Mouse (Mus musculus) left cerebral cortex, adult 18-20 months (tissue): ENCODE measurements around the gene Prmt1. TPM values are rescaled to one million over a fixed set of nuclear protein-coding genes. Genes with fewer than 3 reads are reported as not detected.

Source experiments
- DNase-seq, 2 experiments: peaks; one replicate each; pipeline ENCODE4 v3.0.0; 2021 to 2022; ENCODE audit warnings: low spot score in 2 of 2, mixed read lengths in 1 of 2
- total RNA-seq, 2 experiments: library from RNA; stranded (reverse); gene quantifications; 2 replicates each; pipeline ENCODE4 v1.2.3; 2021

Prmt1 gene
- total RNA-seq, 2 experiments from 2014 or later, result 174 to 178 TPM

- DNase-seq, result no peak
Measured at GRCm38 (mm10) chr7:44983944-44984832, 2.2 kb downstream of the Prmt1 start.

DNA sequence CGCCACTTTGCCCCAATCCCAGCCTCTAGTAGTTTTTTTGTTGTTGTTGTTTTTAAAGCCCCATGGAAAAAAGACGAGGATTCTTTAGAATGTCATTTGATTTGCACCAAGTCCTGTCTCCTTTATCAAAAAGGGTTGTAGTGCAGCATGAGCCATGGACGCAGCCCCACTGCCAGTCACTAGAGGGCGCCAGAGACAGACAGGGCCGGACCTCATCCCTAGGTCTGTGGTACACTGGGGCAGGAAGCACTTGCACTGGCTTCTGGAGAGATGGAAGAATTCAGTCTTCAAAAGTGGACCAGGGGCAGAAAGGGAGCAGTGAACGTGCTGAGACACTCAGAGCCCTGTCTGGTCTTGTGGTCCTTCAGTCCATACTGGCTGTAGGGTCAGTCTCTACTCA, 3.3 kb downstream of the Prmt1 start:
- DNase-seq, result peak; percentile 78 to 90

DNA sequence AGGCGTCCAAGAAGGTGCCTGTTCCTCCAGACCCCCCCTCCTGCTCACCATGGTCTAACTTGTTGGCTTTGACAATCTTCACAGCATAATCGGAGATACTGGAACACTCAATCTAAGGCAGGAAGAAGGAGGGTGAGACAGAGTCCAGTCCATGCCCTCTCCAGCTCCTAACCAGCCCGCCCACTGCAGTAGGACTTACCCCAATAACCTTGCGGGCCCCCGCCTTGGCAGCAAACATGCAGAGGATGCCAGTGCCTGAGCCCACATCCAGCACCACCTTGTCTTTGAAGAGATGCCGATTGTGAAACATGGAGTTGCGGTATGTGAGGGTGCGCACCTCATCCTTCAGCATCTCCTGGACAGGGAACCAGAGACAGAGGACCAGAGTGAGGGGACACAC, 4.8 kb downstream of the Prmt1 start:
- no peak for DNase-seq

DNA sequence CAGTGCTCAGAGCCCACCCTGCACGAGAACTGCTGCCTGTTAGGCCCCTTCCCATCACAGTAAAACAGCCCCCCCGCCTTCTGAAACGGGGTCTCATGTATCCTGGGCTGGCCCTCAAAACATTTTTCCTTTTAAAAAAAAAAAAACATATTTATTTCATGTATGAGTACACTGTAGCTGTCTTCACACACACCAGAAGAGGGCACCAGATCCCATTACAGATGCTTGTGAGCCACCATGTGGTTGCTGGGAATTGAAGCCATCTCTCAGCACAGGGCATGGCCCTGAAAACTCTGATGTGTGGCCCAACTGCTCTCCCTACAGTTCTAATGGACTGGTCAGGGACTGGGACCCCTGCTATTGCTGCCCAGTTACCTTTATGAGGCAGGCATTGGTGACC, 8.1 kb downstream of the Prmt1 start:
- DNase-seq, result no peak

GRCm38 (mm10) chr7:44975117-44975419, 11.3 kb downstream of the Prmt1 start:
- DNase-seq, result no peak

DNA sequence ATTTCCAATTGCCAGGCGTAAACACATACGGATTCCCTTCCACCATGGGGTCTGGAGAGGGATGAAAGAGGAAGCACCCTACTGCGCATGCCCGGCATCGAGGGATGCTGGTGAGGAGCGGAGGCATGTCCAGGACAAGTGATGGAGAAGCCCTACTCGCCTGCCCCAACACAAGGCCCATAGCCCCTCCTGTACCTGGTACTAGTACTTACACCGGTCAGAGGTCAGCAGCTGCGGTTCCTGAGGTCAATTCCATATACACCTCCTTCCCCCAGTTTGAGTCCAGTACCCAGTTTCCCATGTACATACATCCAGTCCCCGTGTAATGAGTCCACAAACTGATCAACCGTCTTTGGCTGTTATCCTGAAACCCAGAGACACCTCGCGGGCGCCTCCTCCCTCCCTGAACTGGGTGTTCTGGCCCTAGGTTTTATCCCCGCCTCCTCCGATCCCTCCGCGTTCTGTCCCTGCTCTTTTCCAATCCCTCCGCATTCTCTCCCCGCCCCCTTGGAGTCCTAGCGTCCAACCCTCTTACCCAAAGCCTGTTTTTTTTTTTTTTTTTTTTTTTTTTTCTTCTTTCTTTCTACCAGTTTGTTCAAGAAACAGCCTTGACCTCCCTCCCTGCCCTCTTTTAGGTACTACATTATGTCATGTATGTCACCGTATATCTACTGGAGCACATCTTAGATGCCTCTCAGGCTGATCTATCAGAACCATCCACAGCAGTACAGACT, 11.8 kb downstream of the Prmt1 start, which contains the start of gene Cpt1c:
TSS of gene Cpt1c (minus strand) at position 469 of the 734 bp plus-strand sequence.
- peak; percentile 87 to 88 for DNase-seq

DNA sequence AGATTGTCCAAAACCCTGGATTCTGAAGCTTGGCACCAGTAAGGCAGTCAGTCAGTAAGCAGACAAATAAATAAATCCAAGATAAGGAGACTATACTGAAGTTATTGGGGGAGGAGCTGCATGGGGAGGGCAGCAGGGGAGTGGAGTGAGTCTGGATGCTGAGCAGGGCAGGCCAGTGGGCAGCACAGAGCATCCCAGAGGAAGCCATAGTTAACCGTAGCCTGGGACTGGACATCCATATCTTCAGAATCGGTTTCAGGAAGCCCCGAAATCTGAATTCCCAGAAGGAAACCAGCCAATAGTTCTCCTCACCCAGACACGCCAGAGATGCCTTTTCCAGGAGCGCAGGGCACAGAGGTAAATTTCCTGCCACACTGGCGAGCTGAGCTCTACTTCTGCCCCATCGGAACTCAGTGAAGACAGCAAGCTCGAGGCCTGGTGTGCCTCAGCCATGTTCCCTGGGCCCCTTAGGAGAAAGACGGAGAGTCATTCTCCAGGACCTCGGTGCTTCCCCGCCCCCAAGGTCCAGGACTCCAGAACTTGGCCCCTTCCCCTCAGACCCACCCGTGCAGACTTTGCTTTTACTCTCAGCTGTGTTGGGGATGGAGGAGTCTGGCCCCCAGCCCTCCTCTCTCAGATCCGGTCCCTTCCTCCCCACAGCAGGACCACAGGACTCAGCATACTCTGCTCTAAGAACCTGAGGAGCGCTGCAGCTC, 12.8 kb downstream of the Prmt1 start:
- DNase-seq, result no peak

DNA sequence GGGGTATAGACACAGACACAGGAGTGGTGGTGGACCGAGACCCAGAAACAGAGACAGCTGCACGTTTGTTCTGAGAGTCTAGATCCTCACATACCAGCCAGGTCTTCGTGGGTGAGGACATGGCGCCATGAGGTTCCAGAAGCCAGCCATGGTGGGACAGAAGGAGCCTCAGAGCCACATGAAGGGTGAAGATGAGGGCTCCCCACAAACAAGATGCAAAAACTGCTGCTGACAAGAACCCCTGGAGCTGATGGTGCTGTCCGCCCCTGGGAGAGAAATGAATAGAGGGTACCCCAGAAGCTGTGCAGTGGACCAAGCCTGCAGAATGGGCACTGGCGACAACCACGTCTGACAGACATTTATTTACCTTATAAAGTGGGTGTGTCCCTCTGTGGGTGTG, 15.2 kb downstream of the Prmt1 start:
- no peak for DNase-seq

DNA sequence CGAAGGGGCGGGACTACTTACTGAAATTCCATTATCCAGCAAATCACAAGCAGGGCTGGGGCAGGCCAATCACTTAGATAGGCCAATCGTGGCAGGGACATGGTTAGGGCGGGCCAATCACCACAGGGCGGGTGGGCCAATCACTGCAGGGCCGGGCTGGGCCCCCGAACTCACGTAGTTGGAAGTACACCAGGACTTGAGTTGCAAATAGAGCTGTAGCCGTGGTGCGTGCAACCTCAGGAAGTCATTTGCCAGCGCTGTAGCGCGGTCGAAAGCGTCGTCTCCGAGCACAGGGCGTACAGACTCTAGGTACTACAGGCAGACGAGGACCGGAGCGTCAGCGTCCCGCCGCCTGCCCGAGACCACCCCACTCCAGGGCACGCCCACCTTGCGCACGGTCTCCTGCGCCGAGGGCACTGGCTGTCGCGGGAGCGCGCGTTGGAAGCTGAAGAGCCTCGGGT, 16.1 kb downstream of the Prmt1 start:
- peak; percentile 66 to 81 for DNase-seq

GRCm38 (mm10) chr7:44966638-44967037, 19.7 kb downstream of the Prmt1 start:
- DNase-seq, result no peak

DNA sequence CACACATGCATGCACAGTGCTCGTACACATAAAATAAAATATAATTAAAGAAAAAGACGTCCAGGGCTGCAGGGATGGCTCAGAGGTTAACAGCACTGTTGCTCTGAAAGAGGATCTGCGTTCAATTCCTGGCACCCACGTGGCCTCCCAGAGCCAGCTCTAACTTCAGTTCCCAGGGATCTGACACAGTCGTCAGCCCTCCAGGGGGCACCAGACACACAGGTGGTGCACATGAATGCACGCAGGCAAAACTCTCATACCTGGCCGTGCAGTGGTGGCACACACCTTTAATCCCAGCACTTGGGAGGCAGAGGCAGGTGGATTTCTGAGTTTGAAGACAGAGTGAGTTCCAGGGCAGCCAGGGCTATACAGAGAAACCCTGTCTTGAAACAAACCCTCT, 20.4 kb downstream of the Prmt1 start:
- no peak for DNase-seq

- no peak for DNase-seq
Measured at GRCm38 (mm10) chr7:44964990-44965389, 21.4 kb downstream of the Prmt1 start.

DNA sequence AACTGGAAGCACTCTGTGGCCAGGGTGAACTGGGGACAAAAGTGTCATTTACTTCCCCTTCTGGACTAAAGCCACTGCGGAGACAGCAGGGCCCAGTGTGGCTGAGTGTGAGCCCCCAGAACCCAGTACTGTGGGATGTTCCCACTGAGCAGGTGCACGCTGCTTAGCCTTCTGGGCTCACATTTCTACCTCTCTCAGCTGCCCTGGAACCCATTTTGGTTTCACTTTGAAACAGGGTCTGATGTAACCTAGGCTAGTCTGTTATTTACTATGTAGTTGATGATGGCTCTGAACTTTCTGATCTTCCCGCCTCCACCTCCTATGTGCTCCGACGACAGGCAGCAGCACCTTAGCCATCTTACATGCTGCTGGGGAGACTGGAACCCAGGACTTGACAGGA, 23.5 kb downstream of the Prmt1 start:
- DNase-seq, result no peak

DNA sequence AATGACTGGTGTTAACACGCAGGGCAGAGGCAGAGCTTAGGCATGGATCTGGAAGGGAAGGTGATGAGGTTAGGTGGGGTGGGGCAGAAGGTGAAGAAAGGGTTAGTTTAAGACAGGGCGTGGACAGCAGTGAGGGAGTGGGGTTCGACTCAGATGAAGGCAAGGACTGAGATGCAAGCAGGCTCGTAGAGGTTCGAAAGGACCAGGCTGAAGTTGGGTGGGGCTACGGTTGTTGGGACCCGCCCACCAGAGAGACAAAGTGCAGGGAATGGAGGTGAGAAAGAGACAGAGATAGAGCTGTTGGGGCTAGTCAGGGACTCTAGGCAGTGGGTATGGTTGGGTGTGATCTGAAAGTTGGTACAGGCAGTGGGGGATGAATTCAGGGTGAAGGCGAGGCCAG, 24.0 kb downstream of the Prmt1 start:
- DNase-seq, result no peak

GRCm38 (mm10) chr7:44960512-44960910, 25.9 kb downstream of the Prmt1 start:
- no peak for DNase-seq

- peak; percentile 1 for DNase-seq
Measured at GRCm38 (mm10) chr7:44959874-44960511, 26.4 kb downstream of the Prmt1 start.

DNA sequence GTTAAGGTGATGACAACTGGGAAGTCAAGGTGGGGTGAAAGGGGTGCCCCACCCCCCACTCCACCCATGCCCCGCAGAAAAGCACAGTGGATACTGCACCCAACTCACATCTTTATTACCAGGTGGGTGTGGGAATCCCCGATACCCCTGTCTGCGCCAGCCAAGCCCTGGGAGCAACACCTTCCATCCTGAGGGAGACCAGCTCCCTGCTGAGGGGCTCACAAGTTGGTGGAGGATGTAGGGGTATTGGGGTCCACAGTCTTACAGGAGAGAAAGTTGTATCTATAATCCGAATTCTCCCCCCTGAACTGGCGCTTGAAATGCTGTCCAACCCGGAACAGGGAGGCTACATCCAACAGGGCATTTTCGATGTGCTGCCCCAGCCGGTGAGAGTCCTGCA, 27.1 kb downstream of the Prmt1 start:
- DNase-seq, result peak in 1 of 2 experiments; percentile 2

GRCm38 (mm10) chr7:44958208-44958607, 28.2 kb downstream of the Prmt1 start:
- peak; percentile 46 to 50 for DNase-seq

- no peak for DNase-seq
Measured at GRCm38 (mm10) chr7:44957183-44957835, 29.1 kb downstream of the Prmt1 start.

GRCm38 (mm10) chr7:44956266-44956665, 30.1 kb downstream of the Prmt1 start:
- DNase-seq, result no peak

GRCm38 (mm10) chr7:44955628-44956027, 30.7 kb downstream of the Prmt1 start:
- no peak for DNase-seq
